Mouse (Mus musculus): Measurements from ENCODE around the gene Ramp3. TPM values are rescaled to one million over a fixed set of nuclear protein-coding genes. Genes with fewer than 3 reads are reported as not detected.
A peak's percentile ranks its signal among the peaks of the same experiment; 100 is the strongest.

Ramp3 gene
- 5.5 and 7.8 TPM in 2 replicates for polyA plus RNA-seq (2015; fragmentation: Nextera tagmentation; extraction: Ambion mirVana)

GRCm38 (mm10) chr11:6658271-6658670, at the start of gene Ramp3:
Gene Ramp3, plus strand, starts transcription at chr11:6658521.
- WGBS, result under 1% methylated on average over 18 of the region's 18 CpGs
- no peaks in the 10 kb centered on the region for H3K9me3 ChIP-seq
- H3K4me2 ChIP-seq (replicated peaks), result peak within 1 kb of the TSS; percentile 74
- H3K27me3 ChIP-seq, result peaks cover 20% of the 10 kb centered on the region
- ATAC-seq (ENCODE audit: low FRiP score, low read depth), result peak; percentile 81
- peaks cover 3% of the 10 kb centered on the region; the same call in 1 of the 2 replicates for H3K4me1 ChIP-seq
- no peaks in the 10 kb centered on the region for H3K36me3 ChIP-seq
- no peak within 1 kb of the TSS for H3K27ac ChIP-seq
- peak within 1 kb of the TSS; percentile 60 for H3K9ac ChIP-seq
- H3K4me3 ChIP-seq, result peak within 1 kb of the TSS; percentile 45

DNA sequence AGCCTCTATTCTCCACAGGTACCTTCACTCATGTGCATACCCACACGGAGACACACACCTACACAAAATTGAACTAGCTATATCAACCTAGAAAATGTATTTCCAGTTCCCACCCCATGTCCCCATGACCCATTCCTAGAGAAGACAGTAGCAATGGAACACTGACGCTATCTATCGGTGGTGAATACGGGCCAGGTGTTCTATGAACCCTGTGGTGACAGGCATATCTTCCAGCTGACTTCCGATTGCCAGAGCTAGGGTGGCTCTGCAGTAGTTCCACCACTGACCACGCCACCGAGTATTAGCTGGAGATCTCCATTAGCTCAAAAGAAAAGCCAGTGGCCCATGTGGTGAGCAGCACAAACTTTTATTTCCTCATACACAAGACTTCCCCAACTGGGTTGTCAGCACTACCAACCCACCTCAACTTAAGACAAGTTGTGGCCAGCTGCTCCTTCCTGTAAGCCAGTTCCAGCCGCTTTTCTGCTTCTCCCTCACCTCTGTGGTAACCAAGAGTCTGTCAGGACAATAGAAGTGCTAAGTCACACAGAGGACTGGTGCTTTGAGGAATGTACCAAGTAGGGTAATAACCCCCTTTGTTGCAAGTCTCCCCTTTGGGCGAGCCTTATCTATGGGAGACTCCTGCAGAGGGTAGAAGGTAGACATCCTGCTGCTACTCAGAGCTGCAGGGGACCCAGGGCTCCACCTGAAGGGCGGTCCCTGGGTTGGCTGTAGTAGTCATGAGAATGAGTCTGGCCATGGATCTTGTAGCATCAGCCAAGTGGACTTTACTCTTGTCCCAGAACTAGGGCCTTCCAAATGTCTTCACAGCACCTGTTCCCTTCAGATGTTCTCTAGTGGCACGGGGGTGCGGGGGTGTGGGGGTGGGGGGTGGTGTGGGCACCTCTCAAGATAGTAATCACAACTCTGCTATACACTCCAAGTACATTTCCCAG, 42.8 kb upstream of the Ramp3 start:
- ATAC-seq (ENCODE audit: low FRiP score, low read depth), result no peak
- 92% methylated on average over 12 of the region's 12 CpGs for WGBS
- peaks cover 95% of the 10 kb centered on the region for H3K36me3 ChIP-seq
- H3K4me2 ChIP-seq (replicated peaks), result no peak overlapping the region
- no peak overlapping the region for H3K9ac ChIP-seq
- no peak overlapping the region for H3K4me3 ChIP-seq
- no peaks in the 10 kb centered on the region for H3K4me1 ChIP-seq
- no peak overlapping the region for H3K27ac ChIP-seq
- no peaks in the 10 kb centered on the region for H3K9me3 ChIP-seq
- no peaks in the 10 kb centered on the region for H3K27me3 ChIP-seq

DNA sequence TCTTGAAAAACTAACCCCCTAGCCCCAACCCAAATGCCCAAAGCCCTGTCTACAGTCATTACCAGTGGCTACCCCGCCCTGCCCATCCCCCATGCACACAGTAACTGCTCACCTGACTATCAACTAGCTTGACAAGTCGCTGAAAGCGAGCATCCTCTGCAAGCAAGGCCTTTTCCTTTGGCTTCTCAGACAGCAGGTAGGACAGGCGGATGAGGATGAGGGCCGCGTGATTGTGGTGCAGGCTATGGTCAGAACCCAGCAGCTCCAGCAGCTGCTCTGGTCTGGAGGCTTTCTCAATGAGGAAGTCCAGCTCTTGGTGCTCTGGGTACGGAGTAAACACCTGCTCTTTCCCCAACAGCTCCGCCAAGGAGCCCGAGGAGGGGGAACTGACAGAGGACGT, 34.6 kb upstream of the Ramp3 start:
- no peak overlapping the region for H3K9ac ChIP-seq
- peak overlapping the region; percentile 69; the same call in 1 of the 2 replicates for H3K4me2 ChIP-seq (replicated peaks)
- H3K36me3 ChIP-seq, result peaks cover 56% of the 10 kb centered on the region
- no peak overlapping the region for H3K4me3 ChIP-seq
- H3K27me3 ChIP-seq, result no peaks in the 10 kb centered on the region
- WGBS, result 93% methylated on average over 10 of the region's 10 CpGs
- H3K4me1 ChIP-seq, result peaks cover 32% of the 10 kb centered on the region
- H3K27ac ChIP-seq, result no peak overlapping the region
- H3K9me3 ChIP-seq, result no peaks in the 10 kb centered on the region
- ATAC-seq (ENCODE audit: low FRiP score, low read depth), result no peak

- peak overlapping the region; percentile 69 for H3K4me2 ChIP-seq (replicated peaks)
- H3K4me1 ChIP-seq, result peaks cover 32% of the 10 kb centered on the region
- H3K9me3 ChIP-seq, result no peaks in the 10 kb centered on the region
- no peaks in the 10 kb centered on the region for H3K27me3 ChIP-seq
- ATAC-seq (ENCODE audit: low FRiP score, low read depth), result no peak
- peak overlapping the region; percentile 77 for H3K4me3 ChIP-seq
- H3K27ac ChIP-seq, result no peak overlapping the region
- WGBS, result 71% methylated on average over 14 of the region's 14 CpGs
- H3K36me3 ChIP-seq, result peaks cover 45% of the 10 kb centered on the region
- peak overlapping the region; percentile 79 for H3K9ac ChIP-seq
Observed at GRCm38 (mm10) chr11:6624619-6625382, 33.5 kb upstream of the Ramp3 start.

DNA sequence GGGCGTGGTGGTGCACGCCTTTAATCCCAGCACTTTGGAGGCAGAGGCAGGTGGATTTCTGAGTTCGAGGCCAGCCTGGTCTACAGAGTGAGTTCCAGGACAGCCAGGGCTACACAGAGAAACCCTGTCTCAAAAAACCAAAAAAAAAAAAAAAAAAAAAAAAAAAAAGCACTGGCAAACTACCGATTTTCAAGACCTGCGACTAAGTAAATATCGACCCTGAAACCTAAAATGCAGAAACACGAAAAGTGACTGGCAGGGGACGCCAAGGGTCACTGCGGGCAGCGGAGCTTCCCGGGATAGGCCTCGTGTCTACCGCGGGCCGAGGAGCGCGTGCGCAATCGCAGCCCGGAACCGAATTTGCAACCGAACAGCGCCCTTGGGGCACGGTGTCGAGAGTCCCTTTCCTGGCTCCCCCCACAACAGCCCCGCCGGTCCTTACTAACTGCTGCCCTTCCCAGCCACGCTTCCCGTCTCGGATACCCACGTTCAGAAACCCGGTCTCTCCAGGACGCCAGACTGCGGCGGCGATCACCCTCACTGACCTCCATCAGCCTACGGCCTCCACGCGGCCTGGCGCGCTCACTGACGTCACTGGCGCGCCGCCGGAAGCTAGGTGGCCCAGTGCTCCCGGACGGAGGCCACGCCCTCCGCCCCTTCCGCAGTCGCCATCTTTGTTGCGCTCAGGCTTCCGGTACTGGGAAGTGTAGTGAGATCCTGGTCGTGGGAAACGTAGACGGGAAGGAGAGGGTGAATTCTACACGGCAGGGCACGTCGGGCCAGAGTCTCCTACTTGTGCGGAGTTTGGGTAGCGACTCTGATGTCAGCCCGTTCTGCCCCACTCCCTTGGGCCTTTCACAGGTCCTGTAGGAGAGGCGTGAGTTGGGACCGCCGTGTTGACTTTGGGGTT, 32.6 kb upstream of the Ramp3 start, which contains the start of gene Tbrg4:
TSS of gene Tbrg4 (minus strand) at position 590 of the 910 bp plus-strand sequence.
- H3K9ac ChIP-seq, result peak within 1 kb of the TSS; percentile 79
- WGBS, result under 1% methylated on average over 66 of the region's 66 CpGs
- H3K4me1 ChIP-seq, result peaks cover 32% of the 10 kb centered on the region
- peak; percentile 95 for ATAC-seq (ENCODE audit: low FRiP score, low read depth)
- peak within 1 kb of the TSS; percentile 88 for H3K27ac ChIP-seq
- H3K9me3 ChIP-seq, result no peaks in the 10 kb centered on the region
- H3K36me3 ChIP-seq, result peaks cover 36% of the 10 kb centered on the region
- H3K27me3 ChIP-seq, result no peaks in the 10 kb centered on the region
- peak within 1 kb of the TSS; percentile 79 for H3K4me2 ChIP-seq (replicated peaks)
- H3K4me3 ChIP-seq, result peak within 1 kb of the TSS; percentile 77

- Histone ChIP-seq H3K27ac (peak overlapping the region; percentile 88), H3K27me3 (no peaks in the 10 kb centered on the region), H3K36me3 (peaks cover 29% of the 10 kb centered on the region), H3K4me1 (peaks cover 32% of the 10 kb centered on the region), H3K9me3 (no peaks in the 10 kb centered on the region), H3K4me3 (peak overlapping the region; percentile 77), H3K4me2 (replicated peaks) (peak overlapping the region; percentile 79), H3K9ac (peak overlapping the region; percentile 79)
- peak; percentile 21 for ATAC-seq (ENCODE audit: low FRiP score, low read depth)
- 12% methylated on average over 16 of the region's 16 CpGs for WGBS
Observed at GRCm38 (mm10) chr11:6626388-6626772, 31.9 kb upstream of the Ramp3 start.

DNA sequence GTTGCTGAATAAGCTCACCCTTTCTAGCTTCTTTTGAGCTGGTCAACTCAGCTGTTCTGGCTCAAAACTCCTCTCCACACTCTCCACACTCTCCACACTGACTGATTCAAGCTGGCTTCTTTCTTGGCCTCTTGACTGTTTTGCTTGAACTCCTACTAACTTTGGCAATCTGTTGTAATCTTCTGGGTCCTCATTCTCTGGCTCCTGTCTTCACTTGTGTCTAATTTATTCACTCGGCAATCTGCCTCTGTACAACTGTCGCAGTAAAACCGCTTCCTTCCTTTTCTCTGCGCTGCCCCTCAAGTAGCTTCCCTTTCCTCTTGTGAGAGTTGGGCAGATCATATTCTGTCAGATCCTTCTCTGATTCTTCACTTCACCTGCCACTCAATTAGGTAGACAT, 30.6 kb upstream of the Ramp3 start:
- no peaks in the 10 kb centered on the region for H3K9me3 ChIP-seq
- no peaks in the 10 kb centered on the region for H3K27me3 ChIP-seq
- H3K27ac ChIP-seq, result no peak overlapping the region
- H3K9ac ChIP-seq, result no peak overlapping the region
- no peak overlapping the region for H3K4me3 ChIP-seq
- ATAC-seq (ENCODE audit: low FRiP score, low read depth), result no peak
- WGBS, result 90% methylated on average over 4 of the region's 4 CpGs
- no peak overlapping the region for H3K4me2 ChIP-seq (replicated peaks)
- H3K36me3 ChIP-seq, result peaks cover 16% of the 10 kb centered on the region
- H3K4me1 ChIP-seq, result peaks cover 32% of the 10 kb centered on the region

DNA sequence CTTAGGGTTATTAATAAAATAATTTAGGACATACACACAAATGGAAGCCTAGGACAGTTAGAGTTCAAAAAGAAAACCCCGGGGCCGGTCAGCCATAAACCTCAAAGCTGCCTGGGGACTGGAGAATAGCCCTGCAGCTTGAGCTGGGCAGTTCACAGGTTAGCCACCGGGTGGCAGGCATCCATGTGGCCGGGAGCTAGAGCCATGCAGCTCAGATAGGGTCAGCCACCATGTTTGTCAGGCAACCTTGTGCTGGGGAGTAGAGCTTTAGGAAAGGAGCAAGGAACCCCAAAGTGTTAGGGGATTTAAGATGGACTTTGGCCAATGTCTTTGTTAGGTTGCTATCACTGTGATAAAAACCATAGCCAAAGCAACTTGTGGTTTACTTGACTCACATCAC, 29.8 kb upstream of the Ramp3 start:
- no peak overlapping the region for H3K4me3 ChIP-seq
- ATAC-seq (ENCODE audit: low FRiP score, low read depth), result no peak
- WGBS, result 23% methylated on average over 4 of the region's 4 CpGs
- no peak overlapping the region for H3K27ac ChIP-seq
- H3K9ac ChIP-seq, result no peak overlapping the region
- H3K27me3 ChIP-seq, result no peaks in the 10 kb centered on the region
- no peak overlapping the region for H3K4me2 ChIP-seq (replicated peaks)
- H3K4me1 ChIP-seq, result peaks cover 24% of the 10 kb centered on the region
- peaks cover 7% of the 10 kb centered on the region for H3K36me3 ChIP-seq
- H3K9me3 ChIP-seq, result no peaks in the 10 kb centered on the region

DNA sequence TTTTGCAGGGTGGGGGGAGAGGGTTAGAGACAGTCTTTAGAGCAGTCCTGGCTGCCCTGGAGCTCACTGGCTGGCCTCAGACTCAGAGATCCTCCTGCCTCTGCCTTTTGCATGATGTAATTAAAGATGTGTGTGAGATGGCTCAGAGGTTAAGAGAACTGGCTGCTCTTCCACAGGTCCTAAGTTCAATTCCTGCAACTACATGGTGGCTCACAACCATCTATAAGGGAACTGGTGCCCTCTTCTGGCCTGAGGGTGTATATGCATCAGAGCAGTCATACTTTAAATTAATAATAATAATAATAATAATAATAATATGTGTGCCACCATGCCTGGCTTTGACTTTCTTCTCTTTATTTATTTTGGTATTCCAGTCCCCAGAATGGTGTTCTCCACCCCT, 28.7 kb upstream of the Ramp3 start:
- Histone ChIP-seq H3K4me3 (no peak overlapping the region), H3K36me3 (no peaks in the 10 kb centered on the region), H3K27me3 (no peaks in the 10 kb centered on the region), H3K27ac (no peak overlapping the region), H3K9ac (no peak overlapping the region), H3K4me2 (replicated peaks) (no peak overlapping the region), H3K4me1 (peaks cover 13% of the 10 kb centered on the region), H3K9me3 (no peaks in the 10 kb centered on the region)
- no peak for ATAC-seq (ENCODE audit: low FRiP score, low read depth)

DNA sequence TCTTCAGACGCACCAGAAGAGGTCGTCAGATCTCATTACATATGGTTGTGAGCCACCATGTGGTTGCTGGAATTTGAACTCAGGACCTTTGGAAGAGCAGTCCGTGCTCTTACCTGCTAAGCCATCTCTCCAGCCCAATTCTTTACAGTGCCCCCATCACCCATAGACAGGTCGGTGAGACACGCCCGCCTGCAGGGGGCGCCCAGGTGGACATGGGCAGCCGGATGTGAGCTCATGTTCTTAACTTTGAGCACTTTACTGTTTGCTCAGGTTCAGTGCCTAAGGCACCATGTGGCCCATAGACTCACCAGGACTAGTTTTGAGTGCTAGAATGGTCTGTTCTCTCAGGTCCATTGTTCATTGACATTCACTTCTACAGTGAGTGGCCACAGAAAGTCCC, 22.2 kb upstream of the Ramp3 start:
- Histone ChIP-seq H3K27me3 (no peaks in the 10 kb centered on the region), H3K27ac (no peak overlapping the region), H3K4me2 (replicated peaks) (no peak overlapping the region), H3K4me3 (no peak overlapping the region), H3K36me3 (no peaks in the 10 kb centered on the region), H3K4me1 (no peaks in the 10 kb centered on the region), H3K9ac (no peak overlapping the region), H3K9me3 (no peaks in the 10 kb centered on the region)
- 72% methylated on average over 8 of the region's 8 CpGs for WGBS
- ATAC-seq (ENCODE audit: low FRiP score, low read depth), result 0 out of 2 replicates have a peak, but pooled peaks have one; percentile 8

GRCm38 (mm10) chr11:6638537-6638936, 19.8 kb upstream of the Ramp3 start, which contains the start of gene Wap:
Gene Wap, minus strand, starts transcription at chr11:6638637.
- Histone ChIP-seq H3K4me1 (no peaks in the 10 kb centered on the region), H3K4me3 (no peak within 1 kb of the TSS), H3K27me3 (no peaks in the 10 kb centered on the region), H3K27ac (no peak within 1 kb of the TSS), H3K36me3 (no peaks in the 10 kb centered on the region), H3K9me3 (no peaks in the 10 kb centered on the region), H3K4me2 (replicated peaks) (no peak within 1 kb of the TSS), H3K9ac (no peak within 1 kb of the TSS)
- WGBS, result 92% methylated on average over 4 of the region's 4 CpGs
- no peak for ATAC-seq (ENCODE audit: low FRiP score, low read depth)
